Mouse (Mus musculus) thymus, adult 2 months (tissue): ENCODE data around the gene Lztfl1.

Experiments used
- CTCF ChIP-seq: fragments of 200-500 bp; IDR thresholded peaks from 2 replicates; pipeline ENCODE4 v1.5.1; 2012; ENCODE audit warnings: mild to moderate bottlenecking, control low read depth, low read length, moderate library complexity, borderline replicate concordance; ENCODE audit not compliant: control insufficient read depth, poor library complexity, insufficient read depth; ENCODE audit errors: extremely low read depth
- POLR2A ChIP-seq: fragments of 200-500 bp; IDR thresholded peaks from 2 replicates; pipeline ENCODE4 v1.6.1; 2012; ENCODE audit warnings: mild to moderate bottlenecking, low read length, control low read depth, moderate library complexity; ENCODE audit not compliant: control insufficient read depth, poor library complexity, insufficient read depth; ENCODE audit errors: extremely low read depth

GRCm38 (mm10) chr9:123679198-123679597 lies 38.3 kb downstream of the Lztfl1 start:
- TF ChIP-seq CTCF (no peak), POLR2A (no peak)
